In genomic region chr2:98140461-98140860, GRCm38 (mm10) we compare ENCODE assay signal across 5 mouse cellular contexts.
DNase-seq lines count a peak whose midpoint lies in the region.
"Not testable (repeated sequence)": the region's sequence is repeated elsewhere in the genome, so short reads cannot be mapped to it uniquely, and the experiment has no call there.

No protein-coding gene starts in this region.

- intact Hi-C loops in left cerebral cortex, postnatal 4 days (cut with DNase I) = not testable (repeated sequence)

- peak; percentile 2 for DNase-seq in R1 (ENCODE audit: low read depth, low spot score)
- DNase-seq in cerebellum, postnatal 10 days = peak; percentile 60 to 61
- peak; percentile 11 to 12 for DNase-seq in cerebellum, postnatal 25 days
- DNase-seq in heart, adult 11 months = peak; percentile 70
- DNase-seq in left cerebral cortex, postnatal 4 days = peak; percentile 22

Comparison
In these comparisons a context has a peak if more than half of its experiments do, and no peak if none do; other contexts are left out.
1. Peak in every context shown above with its lines: DNase-seq.
2. DNase-seq: peak in every context shown above with its lines; median percentile 70 in heart, adult 11 months; 60 in cerebellum, postnatal 10 days; 22 in left cerebral cortex, postnatal 4 days; 12 in cerebellum, postnatal 25 days; 2 in R1.